Mouse (Mus musculus) layer of hippocampus, postnatal 10 days (tissue): ENCODE results near the gene Srd5a3. TPM values are rescaled to one million over a fixed set of nuclear protein-coding genes. Genes with fewer than 3 reads are reported as not detected.
"Not testable (repeated sequence)": the region's sequence is repeated elsewhere in the genome, so short reads cannot be mapped to it uniquely, and the experiment has no call there.

Experiments used
- DNase-seq, 2 experiments: peaks; one replicate each; pipeline ENCODE4 v3.0.0; 2021; ENCODE audit warnings: low spot score in 2 of 2
- long read RNA-seq: library from polyadenylated mRNA; stranded (forward); transcript quantifications from one replicate; pipeline ENCODE4 v2.0.0, GENCODE M21; 2023
- total RNA-seq, 2 experiments: library from RNA; stranded (reverse); gene quantifications; 2 replicates each; pipeline ENCODE4 v1.2.3; 2021

Srd5a3 gene
- total RNA-seq = 10 to 100 TPM; 17.9 to 19.6 TPM
- long read RNA-seq, transcript Srd5a3-201 (6 exons, 1,747 nt) = major isoform, 10 of 14 reads
- long read RNA-seq, partial matches to known transcripts = 1 of 14 reads
- long read RNA-seq, other reads (novel, unspliced or antisense) = 3 of 14 reads

DNA sequence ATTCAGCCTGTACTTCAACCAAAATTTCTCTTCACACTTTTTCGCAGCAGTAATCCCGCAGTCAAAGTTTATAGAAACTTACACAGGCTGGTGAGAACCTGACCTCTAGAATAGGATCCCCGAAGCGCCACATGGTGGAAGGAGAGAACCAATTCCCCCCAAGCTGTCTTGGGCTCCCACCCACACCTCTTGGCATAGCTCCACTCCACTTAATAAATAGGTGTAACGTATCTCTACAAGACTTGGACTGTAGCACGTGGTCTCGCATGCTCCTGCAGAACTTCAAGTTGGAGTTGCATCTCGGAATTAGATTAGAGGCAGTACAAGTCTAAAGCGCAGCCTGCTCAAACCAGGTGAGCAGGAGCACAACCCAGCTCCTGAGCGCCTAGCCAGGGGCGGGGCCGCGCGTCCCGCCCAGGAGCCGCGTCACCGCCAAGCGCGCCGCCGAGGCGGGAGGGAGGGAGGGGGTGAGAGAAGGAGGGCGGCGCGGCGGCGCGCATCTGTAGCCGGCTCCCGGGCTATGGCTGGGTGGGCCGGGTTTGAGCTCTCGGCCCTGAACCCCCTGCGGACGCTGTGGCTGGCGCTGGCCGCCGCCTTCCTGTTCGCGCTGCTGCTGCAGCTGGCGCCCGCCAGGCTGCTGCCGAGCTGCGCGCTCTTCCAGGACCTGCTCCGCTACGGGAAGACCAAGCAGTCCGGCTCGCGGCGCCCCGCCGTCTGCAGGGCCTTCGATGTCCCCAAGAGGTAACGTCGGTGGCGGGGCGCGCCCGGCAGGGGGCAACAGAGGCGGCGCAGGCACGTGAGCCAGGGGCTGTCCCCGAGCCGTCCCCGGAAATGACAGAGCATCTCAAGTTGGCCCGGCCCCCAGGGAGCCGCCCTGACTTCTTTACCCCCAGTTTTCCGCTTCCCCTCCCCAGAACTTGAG is at the start of gene Srd5a3:
Srd5a3 (plus strand) TSS at position 464 of the 922 bp plus-strand sequence.
- peak; percentile 97 to 98 for DNase-seq

DNA sequence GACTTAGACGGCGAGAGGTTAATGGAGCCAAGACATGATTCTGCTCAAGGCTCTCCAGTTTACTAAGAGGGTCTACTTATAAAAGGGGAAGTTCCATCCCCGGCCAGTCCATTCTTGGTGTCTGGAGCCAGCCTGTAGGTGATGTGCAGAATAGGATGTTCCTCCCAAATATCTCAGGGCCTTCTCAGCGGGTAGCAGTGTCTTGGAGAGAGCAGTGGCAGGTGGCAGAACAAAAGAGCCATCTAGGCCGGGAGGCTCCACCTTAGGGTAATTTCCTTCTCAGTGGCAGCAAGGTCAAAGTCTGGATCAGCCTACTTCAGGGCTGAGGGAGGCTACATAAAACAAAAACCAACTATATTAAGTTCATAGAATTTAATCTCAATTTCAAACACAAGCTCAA is 36.3 kb upstream of the Srd5a3 start:
- not testable (repeated sequence) for DNase-seq

DNA sequence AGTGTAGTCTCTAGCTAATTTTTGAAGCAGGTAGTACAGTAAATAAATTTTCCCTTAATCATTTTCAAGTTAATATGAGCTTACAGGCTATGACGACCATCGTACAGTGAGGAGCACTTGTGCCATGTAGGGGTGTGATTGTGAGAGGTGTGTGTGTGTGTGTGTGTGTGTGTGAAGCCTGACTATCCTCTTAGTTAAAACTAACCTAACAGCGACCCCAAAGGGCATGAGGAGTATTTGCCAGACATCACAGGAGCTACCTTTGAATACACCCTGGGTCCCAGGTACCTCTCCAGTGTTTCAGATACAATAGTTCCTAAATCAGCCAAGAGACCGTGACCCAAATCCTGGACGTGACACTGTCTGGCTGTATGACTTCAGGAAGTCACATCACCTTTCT is 32.8 kb upstream of the Srd5a3 start:
- no peak for DNase-seq

DNA sequence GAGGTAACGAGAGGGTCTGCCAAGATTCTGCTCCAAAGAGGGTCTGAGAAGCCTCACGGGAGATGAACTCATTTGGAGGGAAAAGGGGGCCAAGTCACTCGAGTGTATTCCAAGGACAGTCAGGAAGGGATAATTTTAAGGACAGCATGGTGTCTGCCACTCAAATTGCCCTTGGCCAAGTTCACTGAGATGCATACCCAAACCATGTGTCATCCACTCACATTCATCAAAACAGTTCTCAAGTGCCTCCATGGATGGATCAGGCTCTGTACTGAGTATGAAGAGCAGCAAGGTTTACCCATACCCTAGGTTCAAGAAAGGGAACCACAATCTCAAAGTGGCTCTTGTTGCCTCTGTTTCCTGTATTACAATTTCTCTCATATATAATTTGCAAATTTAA is 31.6 kb upstream of the Srd5a3 start:
- no peak for DNase-seq

DNA sequence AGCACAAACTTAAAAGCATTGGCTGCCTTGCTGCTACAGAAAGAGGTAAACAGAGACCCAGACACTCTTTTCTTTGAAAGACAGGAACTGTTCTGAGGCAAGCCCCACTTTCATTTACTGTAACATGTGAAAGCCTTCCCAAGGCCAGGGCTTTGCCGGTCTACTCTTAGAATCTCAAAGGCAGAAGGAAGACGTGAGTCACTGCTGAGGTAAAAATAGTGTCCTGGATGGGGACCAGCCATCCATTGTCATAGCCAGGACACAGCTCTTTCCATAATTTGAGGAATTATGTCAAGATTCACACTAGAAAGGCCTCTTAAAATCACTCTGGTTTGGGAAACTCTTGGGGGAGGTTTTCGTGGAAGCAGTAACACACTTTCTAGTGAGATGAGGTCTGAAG is 28.9 kb upstream of the Srd5a3 start:
- no peak for DNase-seq

DNA sequence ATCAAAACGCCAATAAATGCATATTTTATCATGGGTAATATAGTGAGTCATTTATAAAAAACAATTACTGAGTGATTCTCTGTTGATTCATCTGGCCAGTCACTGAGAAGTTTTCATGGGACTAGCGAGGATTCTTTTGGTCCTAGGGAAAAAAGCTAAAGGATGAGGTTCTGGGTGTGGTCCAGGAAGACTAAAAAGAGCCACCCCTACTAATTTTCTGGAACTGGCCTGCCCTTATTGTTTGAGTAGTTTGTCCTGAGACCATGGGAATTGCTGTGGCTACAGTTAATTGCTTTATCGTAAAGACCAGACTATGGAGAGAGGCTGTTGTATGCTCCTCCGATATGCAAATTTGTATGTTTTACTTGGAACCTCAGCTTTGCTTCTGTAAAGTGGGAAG is 28.1 kb upstream of the Srd5a3 start:
- no peak for DNase-seq

DNA sequence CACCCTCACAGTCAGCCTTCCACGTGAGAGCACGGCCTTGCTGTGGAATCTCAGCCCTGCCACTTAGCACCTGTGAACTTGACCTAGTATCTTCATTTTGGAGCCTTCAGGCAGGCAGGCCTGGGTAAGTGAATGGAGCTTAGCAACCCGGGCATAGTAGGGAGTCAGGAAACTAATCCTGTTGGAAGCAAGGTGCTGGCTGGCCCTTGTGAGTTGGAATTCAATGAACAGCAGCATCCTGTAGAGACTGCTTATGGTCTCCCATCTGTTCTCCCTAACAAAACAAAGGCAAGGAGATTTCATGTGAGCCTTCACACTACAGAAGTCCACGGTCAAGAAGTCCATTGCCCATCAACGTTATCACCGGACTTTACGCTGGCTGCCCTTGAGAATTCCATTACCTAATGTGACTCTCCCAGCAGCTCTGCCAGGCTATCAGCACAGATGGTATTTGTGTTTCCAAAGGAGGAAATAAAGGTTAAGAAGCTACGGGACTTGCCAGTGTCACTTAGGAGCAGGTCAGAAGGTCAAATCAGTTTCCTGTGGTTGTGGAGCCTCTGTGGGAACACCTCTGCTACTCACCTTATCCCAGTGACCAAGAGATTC is 24.5 kb upstream of the Srd5a3 start:
- no peak for DNase-seq

DNA sequence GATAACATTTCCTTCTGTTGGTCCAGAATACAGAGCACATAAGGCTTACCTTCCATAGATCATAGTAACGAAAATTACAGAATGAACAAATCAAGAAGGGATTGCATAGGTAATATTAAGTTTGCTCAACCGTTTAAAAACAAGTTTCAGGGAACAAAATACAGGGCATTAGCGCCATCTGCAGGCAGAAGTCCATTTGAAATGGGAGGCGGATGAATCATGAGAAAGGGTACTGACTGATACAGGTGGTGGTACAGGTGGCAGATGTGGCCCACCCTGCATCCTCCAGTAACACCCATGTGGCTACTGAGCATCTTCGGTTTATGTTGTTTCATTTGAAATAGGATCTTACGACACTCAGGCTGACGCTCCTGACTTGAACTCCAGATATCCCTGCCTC is 21.6 kb upstream of the Srd5a3 start:
- peak; percentile 86 to 87 for DNase-seq

DNA sequence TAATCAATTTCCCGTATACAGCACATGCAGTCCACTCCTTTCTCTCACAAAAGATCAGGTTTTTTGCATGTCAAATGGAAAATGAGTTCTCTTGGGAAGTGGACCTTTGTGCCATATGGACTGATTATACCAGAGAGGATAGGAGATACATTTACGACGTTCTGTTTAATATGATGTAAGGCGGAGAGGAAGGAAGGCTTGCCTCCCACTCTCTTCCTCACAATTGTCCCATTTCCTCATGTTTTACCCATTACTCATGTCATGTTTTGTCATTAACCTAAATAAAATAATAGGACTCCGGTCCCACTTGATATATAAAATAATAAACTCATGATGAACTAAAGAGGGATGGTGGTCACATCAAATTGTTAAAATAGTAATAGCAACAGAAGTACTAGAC is 19.4 kb upstream of the Srd5a3 start:
- no peak for DNase-seq

DNA sequence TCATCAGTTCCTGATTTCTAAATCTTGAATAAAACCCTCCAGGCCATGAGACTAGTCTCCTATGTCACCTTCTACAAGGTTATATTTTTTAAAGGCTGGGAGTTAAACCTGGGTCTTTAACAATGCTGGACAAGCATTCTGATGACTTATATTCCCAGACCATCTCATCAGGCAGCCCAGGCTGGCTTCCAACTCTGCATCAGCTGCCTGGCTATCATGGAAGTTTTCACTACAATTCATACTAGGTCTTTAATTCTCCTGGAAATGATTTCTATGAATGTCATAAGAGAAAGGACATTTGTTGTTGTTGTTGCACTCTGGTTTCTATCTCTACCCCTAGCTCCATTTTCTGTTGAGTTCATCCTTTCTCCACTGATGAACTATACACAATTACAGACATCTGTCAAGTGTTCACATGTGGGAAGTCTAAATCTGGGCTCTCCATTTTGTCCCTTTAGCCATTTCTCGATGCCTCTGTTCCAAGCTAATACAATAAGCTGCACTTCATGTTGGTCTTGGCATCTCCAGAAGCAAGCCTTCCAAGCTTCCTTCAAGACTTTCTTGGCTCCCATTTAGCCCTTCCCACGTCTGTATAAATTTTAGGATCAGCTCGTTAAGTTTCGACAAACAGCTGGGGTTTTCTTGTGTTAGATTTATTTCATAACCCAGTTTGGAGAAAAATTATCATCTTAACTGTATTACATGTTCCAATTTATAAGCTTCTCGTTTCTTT is 12.3 kb upstream of the Srd5a3 start:
- DNase-seq = no peak

DNA sequence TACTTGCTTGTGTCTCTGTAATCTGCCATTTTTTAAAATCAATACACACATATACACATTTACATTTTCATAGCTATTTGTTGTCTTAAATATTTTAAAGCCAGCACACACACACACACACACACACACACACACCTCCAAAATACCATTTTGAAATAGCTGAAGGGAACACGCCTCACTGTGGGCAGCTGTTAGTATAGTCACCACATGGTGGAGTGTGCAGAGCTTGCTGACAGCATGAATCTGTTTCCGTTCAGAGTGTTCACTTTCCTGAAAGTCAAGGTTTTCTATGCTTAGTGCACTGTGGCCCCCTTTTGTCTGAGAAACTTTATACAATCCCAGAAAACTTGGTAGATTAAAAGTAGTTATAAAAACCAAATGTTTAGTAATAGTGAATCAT is 9.8 kb upstream of the Srd5a3 start:
- DNase-seq = no peak

DNA sequence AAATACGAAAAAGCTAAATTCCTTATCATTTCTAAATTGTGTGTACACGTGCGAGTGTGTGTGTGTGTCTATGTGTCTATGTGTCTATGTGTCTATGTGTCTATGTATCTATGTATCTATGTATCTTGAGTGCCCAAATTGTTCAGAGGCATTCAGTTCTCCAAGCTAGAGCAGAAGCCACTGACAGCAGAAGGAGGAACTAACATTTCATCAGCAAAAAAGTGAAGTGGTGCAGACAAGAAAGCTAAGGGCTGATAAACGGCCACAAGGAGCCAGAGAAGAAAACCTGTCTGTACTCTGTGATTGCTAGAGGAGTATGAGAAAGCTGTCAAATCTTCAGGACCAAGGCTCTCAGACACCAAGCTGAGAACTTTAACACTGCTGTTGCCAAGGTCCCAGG is 8.1 kb upstream of the Srd5a3 start:
- no peak for DNase-seq

DNA sequence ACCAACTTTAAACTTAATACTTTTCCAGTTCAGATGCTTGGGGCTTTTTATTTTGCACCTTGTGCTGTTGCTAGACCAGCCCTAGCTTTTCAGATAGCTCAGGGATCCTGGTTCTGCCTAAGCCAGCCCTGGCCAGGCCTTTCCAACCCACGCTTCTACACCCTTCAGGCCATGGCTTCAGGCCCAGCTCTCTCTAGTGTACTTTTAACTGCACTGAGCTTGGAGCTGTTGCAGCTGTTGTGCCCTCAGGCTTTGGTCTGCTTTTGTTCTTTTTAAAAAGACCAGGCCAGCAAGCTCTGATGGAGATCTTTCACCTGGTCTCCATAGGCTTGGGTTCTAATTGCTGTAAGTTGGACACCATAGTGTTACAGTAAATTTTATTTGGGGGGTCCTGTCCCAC is 4.4 kb upstream of the Srd5a3 start:
- no peak for DNase-seq

DNA sequence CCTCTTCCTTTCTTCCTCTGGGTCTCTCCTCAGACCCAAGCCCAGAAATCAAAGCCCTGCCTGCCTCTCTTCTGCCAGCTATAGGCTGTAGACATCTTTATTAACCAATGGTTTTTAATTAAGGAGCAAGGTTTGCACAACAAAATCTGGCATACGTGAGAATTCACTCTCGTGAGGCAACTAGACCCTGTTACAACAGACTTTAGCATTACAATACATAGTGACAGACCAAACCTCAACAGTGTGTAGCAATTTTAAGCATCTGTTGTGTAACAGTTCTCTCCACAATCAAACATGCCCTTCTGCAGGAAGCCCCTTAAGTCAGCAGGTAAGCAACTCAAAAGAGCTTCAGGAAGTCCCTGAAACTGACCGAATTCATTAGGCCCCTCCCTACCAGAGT is 3.8 kb upstream of the Srd5a3 start:
- no peak for DNase-seq

DNA sequence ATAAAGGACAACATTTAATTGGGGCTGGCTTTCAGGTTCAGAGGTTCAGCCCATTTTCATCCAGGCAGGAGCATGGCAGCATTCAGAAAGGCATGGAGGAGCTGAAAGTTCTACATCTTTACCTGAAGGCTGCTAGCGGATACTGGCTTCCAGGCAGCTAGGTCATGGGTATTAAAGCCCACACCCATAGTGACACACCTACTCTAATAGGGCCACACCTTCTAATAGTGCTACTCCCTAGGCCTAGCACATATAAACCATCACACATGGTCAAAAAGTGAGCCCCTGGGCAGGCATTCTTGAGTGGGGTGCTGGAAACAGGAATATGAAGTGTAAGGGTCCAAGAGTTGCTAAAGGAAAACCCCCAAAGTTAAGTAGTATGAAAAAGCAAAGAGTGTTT is 2.5 kb upstream of the Srd5a3 start:
- DNase-seq = no peak

DNA sequence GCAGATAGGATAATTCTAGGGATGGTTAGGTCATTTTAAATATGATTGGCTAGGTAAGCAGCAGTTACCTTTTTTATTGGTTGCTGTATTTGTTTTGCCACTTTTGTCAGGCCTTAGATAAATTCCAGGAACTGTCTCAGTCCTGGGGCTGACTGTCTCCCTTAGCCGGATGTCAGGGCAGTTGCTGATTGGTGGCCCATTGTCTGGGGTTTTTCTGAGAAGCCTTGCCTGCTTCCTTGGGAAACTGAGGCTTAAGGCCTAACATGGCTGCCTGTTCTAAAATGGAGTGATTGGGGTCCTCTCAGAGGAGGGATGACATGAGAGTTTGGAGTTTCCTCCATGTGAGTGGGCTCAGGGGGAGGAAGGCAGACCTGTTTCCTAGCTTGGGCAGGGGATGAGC is 2.0 kb upstream of the Srd5a3 start:
- no peak for DNase-seq

DNA sequence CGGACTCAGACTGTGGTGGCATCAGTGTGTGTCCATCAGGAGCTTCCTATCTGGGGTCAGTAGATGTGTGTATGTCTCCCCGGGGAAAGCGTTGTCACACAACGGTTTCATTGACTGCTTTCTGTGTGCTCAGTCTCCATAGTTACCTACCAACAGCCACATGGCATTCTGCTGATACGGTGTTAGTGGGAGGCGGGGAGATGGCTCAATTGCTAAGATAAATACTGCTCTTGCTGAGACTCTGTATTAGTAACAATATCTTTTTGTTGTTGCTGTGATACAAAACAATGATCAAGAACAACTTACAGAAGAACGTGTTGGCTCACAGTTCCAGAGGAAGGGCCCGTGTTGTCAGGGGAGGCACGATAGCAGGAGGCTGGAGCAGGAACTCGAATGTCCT is 1.6 kb upstream of the Srd5a3 start:
- DNase-seq = no peak

DNA sequence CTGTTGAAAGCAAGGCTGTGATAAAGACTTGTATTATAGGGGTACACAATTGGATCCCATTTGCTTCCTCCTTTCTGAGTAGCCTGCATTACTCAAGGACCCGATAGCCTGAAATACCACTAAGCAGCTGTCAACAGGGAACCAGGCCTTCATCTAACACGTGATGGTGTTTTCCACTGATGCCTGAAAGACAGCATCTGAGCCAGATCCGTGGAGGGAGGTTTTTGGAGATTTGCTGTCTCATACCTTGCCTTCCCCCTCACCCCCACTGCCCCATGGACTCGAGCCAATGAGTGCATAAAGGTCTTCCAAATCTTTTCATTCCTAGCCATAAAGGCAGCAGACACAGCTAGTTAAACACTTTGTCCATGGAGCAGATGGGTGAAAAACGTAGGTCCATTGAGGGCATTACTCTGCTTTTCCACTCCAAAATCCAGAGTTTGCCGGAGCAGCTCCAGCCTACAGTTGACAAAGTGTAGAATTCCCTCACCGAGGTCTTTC is 850 bp upstream of the Srd5a3 start:
- peak; percentile 21 to 22 for DNase-seq

DNA sequence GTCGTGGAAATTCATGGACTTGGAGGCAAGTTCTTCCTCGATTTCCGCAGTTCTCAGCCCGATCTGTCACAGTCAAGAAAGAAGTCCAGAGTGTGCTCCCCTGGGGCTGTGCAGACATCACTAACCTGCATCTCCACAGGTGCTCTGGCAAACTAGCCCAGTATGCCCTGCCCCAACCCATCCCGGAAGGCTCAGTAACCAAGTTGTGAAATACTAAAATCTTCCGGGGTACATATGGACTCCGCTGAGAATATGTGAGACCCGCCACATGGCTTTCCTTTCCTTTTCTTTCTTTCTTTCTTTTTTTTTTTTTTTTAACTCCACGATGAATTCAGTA is 627 bp downstream of the Srd5a3 start:
- no peak for DNase-seq

DNA sequence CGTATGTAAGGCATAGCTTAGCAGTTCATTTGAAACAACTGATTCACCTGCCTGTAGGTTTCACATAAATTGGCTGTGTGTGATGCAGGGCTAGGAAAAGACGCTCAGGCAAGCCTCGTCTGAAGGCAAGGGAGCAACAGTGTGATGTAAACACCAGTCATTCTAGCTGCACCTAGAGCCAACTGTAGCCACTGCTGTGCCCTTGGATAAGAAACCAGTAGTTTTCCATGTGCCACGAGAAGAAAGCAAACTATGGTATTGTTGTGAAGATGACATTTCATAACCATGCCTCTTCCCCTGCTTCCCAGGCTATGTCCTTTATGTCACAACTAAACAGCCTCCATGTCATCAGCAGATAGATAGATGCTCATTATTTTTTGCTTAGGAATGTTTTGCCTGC is 3.3 kb downstream of the Srd5a3 start:
- no peak for DNase-seq

DNA sequence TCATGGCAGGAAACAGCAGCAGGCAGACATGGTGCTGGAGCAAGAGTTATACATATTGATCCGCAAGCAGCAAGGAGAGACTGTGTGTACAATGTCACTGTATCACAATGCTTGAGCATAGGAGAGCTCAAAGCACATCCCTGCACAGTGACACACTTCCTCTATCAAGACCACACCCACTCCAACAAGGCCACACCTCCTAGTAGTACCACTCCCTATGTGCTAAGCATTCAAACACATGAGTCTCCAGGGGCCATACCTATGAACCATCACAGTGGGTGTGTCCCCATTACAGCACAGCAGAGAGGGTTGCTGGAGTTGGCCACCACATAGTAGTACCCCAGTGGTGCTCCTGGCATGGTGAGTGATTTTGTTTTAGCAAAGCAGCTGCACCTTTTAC is 6.3 kb downstream of the Srd5a3 start:
- no peak for DNase-seq

DNA sequence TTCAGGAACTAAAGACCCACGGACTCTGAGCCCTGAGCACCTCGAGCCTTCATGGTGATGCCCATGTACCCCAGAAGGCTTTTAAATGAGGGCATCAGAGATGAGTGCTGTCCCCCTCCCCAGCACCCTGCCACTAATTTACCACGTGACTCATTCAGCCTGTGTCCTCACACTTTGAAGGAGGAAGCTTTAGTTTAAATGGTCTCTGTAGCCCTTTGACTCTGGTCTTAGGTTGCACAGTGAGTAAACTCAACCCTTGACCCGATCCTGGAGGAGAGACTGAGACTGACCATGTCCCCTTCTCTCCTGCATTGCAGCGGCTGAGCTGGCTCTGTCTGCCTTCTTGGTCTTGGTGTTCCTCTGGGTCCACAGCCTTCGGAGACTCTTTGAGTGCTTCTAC is 9.4 kb downstream of the Srd5a3 start:
- no peak for DNase-seq
